Mouse (Mus musculus) brain, adult 10 weeks (tissue): Measurements from ENCODE around the gene Wfdc8. TPM values are rescaled to one million over a fixed set of nuclear protein-coding genes. Genes with fewer than 3 reads are reported as not detected.

Experiments used
- polyA plus RNA-seq: library from polyadenylated mRNA; stranded (reverse); fragments of 350-450 nt; fragmentation: Illumina TruSeq; extraction: RNeasy Lipid Tissue Mini Kit (QIAGEN cat#74804); gene quantifications from one replicate; pipeline ENCODE4 v1.2.3, GENCODE M21; 2015; ENCODE audit warnings: low read depth, low replicate concordance

The Wfdc8 gene
- polyA plus RNA-seq, result not detected

DNA sequence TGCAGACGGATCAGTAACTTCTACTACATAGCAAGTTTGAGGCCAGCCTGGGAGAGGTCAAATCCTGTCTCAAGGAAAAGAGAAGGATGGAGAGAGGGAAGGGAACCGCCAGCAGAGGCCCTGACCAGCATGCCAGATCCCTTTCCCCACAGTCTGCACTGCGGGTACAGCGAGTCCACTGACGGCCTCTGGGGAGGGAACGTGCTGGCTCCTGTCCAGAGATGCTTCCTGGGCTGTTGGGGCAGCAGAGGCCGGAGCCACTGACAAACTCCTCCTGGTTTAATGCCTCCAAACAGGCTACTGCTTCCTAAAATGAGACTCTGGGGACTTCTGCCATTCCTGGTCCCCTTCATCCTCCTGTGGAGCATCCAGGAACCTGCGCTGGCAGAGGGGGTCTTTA is at the start of gene Wfdc8, which contains the start of gene Wfdc6b:
Gene Wfdc8, minus strand, starts transcription at position 156 of the 400 bp plus-strand sequence.
Gene Wfdc6b, plus strand, starts transcription at position 52 of the 400 bp plus-strand sequence.

DNA sequence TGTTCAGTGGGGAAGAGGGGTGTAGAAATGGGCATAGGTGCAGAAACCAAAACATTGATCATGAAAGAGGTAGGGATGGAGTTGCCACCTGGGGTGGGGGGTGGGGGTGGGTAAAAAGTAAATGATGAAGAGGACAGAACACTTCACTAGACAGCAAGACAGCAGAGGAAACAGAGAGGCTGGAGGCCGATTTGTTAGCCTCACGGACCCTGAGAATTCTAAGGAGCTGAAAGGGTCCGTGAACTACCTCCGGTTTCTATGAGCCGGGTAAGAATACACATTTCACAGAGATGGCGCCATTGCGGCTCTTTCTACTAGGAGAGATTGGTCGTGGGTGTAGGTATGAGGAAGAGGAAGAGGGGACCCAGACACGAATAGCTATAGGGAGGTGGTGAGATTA is 43.1 kb upstream of the Wfdc8 start, which contains the start of gene Wfdc9:
Gene Wfdc9, minus strand, starts transcription at position 101 of the 400 bp plus-strand sequence.

DNA sequence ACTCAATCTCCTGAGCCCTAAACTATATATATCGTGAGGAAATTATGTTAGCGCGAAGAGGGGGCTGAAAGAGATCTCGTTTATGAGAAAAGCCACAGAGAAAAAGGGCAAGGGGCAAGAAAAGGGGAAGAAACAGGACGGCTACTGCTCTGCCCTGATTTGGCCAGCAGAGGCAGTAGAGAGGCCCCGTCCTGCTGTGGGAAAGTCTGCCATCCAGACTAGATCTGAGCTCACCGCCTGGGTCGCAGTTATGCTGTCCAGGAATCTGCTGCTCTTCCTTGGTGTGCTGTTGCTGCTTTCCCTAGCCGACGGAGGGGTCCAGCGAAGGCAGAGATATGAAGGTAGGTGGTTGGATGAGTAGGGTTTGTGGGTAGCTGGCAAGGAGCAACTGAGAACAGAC is 42.4 kb upstream of the Wfdc8 start, which contains the start of gene Wfdc10:
Gene Wfdc10, plus strand, starts transcription at position 189 of the 400 bp plus-strand sequence.

DNA sequence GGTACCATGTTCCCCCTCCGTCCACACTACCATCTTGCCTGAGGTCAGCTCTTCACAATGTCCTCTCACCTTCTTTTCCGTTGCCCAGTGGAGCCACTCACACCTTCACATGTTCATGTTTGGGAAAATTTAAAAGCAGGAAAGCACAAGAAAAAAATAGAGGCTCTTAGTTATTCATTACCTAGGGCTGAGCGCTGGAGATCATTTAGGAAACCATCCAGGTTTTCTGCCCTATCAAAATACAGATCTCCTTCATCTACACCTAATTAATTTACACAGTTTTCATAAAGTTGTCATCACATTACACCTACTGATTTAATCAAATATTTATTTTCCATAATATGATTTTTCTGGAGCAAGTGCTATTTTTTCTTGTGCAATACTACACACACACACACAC is 25.3 kb upstream of the Wfdc8 start, which contains the start of gene Wfdc16:
Gene Wfdc16, minus strand, starts transcription at position 101 of the 400 bp plus-strand sequence.

DNA sequence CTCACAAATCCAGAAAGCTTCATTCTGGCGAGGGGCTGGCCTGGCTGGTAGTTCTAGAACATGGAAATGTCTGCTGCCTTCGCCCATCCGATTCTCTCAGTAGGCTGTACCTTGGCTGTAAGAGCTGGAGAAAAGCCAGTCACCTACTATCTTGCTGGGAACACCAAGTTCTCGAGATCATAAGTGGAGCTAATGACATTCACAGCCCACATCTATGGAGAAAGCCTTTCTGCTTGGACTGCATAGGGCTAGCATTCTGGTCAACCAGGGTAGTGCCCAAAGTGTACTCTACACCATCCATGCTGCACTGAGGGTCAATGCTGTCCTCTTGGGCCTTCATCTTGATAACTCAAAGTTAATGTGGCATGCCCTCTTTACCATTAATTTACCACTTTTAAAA is 19.9 kb downstream of the Wfdc8 start, which contains the start of gene Eppin:
Gene Eppin, minus strand, starts transcription at position 101 of the 400 bp plus-strand sequence.

DNA sequence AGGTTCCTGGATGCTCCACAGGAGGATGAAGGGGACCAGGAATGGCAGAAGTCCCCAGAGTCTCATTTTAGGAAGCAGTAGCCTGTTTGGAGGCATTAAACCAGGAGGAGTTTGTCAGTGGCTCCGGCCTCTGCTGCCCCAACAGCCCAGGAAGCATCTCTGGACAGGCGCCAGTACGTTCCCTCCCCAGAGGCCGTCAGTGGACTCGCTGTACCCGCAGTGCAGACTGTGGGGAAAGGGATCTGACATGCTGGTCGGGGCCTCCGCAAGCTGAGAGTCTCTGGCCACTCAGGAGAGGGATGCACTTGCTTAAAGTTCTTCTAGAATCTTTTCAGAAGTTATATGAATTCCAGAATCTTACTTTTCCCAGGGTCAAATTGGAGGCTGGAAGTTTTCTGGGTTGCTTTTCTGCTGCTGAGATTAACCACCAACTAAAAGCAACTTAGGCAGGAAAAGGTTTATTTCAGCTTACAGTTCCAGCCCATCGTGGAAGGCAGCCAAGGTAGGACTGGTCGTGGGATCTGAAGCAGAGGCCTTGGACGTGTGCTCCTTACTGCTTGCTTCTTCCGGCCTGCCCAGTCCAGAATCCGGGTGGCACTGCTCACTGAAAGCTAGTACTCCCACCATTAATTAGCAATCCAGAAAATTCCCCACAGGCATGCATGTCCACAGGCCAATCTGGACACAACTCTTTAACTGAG is 28.3 kb downstream of the Wfdc8 start, which contains the start of gene Wfdc6a:
Gene Wfdc6a, minus strand, starts transcription at position 423 of the 701 bp plus-strand sequence.

DNA sequence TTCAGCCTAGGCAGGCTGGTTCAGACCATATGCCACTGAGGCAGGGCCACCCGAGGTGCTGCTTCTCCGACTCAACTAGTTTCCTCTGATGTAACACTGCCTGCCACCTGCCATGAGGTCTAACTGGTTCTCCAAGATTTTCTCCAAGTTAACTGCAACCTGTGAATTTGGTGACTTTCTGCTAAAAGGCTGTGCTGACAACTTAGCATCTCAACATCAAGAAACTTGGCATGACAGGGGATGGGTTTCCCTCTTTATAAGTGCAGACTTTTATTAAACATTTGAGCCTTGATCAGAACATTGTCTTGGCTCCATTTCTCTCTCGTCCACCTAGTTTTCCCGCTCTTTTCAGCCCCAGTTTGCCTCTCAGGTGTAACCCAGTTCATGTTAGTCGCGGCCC is 40.1 kb downstream of the Wfdc8 start, which contains the start of gene Spint3:
Gene Spint3, minus strand, starts transcription at position 101 of the 400 bp plus-strand sequence.

DNA sequence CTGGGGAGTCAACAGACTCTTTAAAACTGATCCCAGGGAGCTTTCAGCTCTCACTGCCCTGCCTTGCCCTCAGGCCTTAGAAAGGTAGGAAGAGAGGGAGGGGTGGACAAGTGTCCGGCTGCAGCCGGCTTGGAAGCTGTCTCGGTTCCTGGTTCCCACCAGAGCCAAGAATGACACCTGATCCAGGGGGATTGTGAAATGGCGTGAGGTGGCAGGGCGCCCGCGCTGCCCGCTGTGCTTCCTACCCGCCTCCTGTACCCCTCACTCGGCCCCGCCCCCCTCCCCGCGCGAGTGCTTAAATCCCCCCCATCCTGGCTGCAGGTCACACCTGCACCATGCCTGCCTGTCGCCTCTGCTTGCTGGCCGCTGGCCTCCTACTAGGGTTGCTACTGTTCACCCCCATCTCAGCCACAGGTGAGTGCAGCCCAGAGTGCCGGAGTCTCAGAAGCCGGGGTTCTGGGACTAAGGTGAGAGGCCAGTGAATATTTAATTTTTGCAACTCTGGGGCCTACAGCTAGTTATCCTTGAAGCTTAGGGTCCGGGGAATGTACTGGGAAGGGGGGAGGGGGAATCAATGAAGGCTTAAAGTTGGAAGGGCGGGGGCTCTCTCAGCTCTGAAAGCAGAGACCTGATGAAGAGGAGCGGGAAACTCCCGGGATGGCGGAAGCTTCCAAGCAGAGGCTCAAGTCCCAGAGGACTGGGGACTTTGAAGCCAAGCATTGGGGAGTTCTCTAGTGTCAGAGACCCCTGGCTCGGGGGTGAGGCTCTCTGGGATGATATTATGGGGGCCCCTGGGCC is 50.8 kb downstream of the Wfdc8 start, which contains the start of gene Wfdc2:
Gene Wfdc2, plus strand, starts transcription at position 23 of the 798 bp plus-strand sequence.

Other genes with a start within 250 kb of the Wfdc8 start
- gene Slpi, start 224.5 kb downstream of the Wfdc8 start, polyA plus RNA-seq, result not detected
- 0.13 TPM for gene Rbpjl, start 210.5 kb downstream of the Wfdc8 start, polyA plus RNA-seq
- gene Matn4, start 208.5 kb downstream of the Wfdc8 start, polyA plus RNA-seq, result 6.6 TPM
- gene Sdc4, start 169.7 kb downstream of the Wfdc8 start, polyA plus RNA-seq, result 50.0 TPM
- 50.2 TPM for gene Sys1, start 156.7 kb downstream of the Wfdc8 start, polyA plus RNA-seq
- gene Gm20458, start 152.7 kb downstream of the Wfdc8 start, polyA plus RNA-seq, result not detected
- not detected for gene Trp53tg5, start 139.9 kb downstream of the Wfdc8 start, polyA plus RNA-seq
- gene Dbndd2, start 127.5 kb downstream of the Wfdc8 start, polyA plus RNA-seq, result 233 TPM
- gene Pigt, start 116.1 kb downstream of the Wfdc8 start, polyA plus RNA-seq, result 56.1 TPM
- gene Wfdc2, start 51.2 kb downstream of the Wfdc8 start, polyA plus RNA-seq, result 2.5 TPM
- gene Spint3, start 40.2 kb downstream of the Wfdc8 start, polyA plus RNA-seq, result not detected
- gene Wfdc6a, start 28.2 kb downstream of the Wfdc8 start, polyA plus RNA-seq, result not detected
- not detected for gene Eppin, start 20.0 kb downstream of the Wfdc8 start, polyA plus RNA-seq
- gene Wfdc6b, start 104 bp downstream of the Wfdc8 start, polyA plus RNA-seq, result not detected
- not detected for gene Wfdc16, start 25.2 kb upstream of the Wfdc8 start, polyA plus RNA-seq
- gene Wfdc10, start 42.4 kb upstream of the Wfdc8 start, polyA plus RNA-seq, result not detected
- gene Wfdc9, start 43.0 kb upstream of the Wfdc8 start, polyA plus RNA-seq, result not detected
- gene Wfdc11, start 60.5 kb upstream of the Wfdc8 start, polyA plus RNA-seq, result not detected
- gene Wfdc13, start 71.5 kb upstream of the Wfdc8 start, polyA plus RNA-seq, result not detected
- gene Spint4, start 84.9 kb upstream of the Wfdc8 start, polyA plus RNA-seq, result not detected
- not detected for gene Spint5, start 101.7 kb upstream of the Wfdc8 start, polyA plus RNA-seq
- gene Wfdc3, start 132.3 kb upstream of the Wfdc8 start, polyA plus RNA-seq, result 3.3 TPM
- 27.1 TPM for gene Dnttip1, start 132.4 kb upstream of the Wfdc8 start, polyA plus RNA-seq
- 1.4 TPM for gene Ube2c, start 156.3 kb upstream of the Wfdc8 start, polyA plus RNA-seq
- 2.1 TPM for gene Tnnc2, start 166.3 kb upstream of the Wfdc8 start, polyA plus RNA-seq
- 39.8 TPM for gene Snx21, start 172.2 kb upstream of the Wfdc8 start, polyA plus RNA-seq
- 20.2 TPM for gene Acot8, start 191.3 kb upstream of the Wfdc8 start, polyA plus RNA-seq
- gene Zswim3, start 191.5 kb upstream of the Wfdc8 start, polyA plus RNA-seq, result 6.9 TPM
- gene Zswim1, start 209.1 kb upstream of the Wfdc8 start, polyA plus RNA-seq, result 18.1 TPM
- not detected for gene Spata25, start 214.9 kb upstream of the Wfdc8 start, polyA plus RNA-seq
- gene Ctsa, start 219.2 kb upstream of the Wfdc8 start, polyA plus RNA-seq, result 111 TPM
- gene Neurl2, start 219.8 kb upstream of the Wfdc8 start, polyA plus RNA-seq, result 2.1 TPM
- gene Pltp, start 244.1 kb upstream of the Wfdc8 start, polyA plus RNA-seq, result 91.8 TPM